Comparison of ENCODE assay signal across 10 mouse cellular contexts in genomic region chr7:34355629-34356028, GRCm38 (mm10). TPM values are rescaled to one million over a fixed set of nuclear protein-coding genes. Genes with fewer than 3 reads are reported as not detected.
A peak's percentile ranks its signal among the peaks of the same experiment; 100 is the strongest.
DNase-seq lines count a peak whose midpoint lies in the region; ATAC-seq and TF ChIP-seq lines count a peak whose summit lies in the region.
"Had no signal": no experiment of that assay in that cellular context is flagged by ENCODE, and none has a peak within 500 bp of the region (broad histone marks: within the 10 kb centered on the region; RNA-seq: fewer than 3 reads in every experiment).

No protein-coding gene starts in this region.

- no peaks in the 10 kb centered on the region for H3K27me3 ChIP-seq in embryonic facial prominence, embryonic 11.5 days (ENCODE audit: control insufficient read depth, insufficient read depth, low read length)
- no peaks in the 10 kb centered on the region for H3K27me3 ChIP-seq in embryonic facial prominence, embryonic 10.5 days (replicated peaks; ENCODE audit: low read depth, poor library complexity, severe bottlenecking)

- ATAC-seq in embryonic facial prominence, embryonic 11.5 days (replicated peaks; ENCODE audit: insufficient number of reproducible peaks, low FRiP score, low TSS enrichment, low read depth) = no peak

- no peak overlapping the region for H3K27ac ChIP-seq in embryonic facial prominence, embryonic 11.5 days (replicated peaks; ENCODE audit: low read depth, low read length)
- H3K27ac ChIP-seq in embryonic facial prominence, embryonic 10.5 days (replicated peaks) = no peak overlapping the region
- no peak overlapping the region for H3K27ac ChIP-seq in ES-E14 (ENCODE audit: insufficient read depth, low read depth, low read length, poor library complexity, severe bottlenecking)
- H3K27ac ChIP-seq: forebrain, embryonic 10.5 days; macrophage had no signal

- H3K9ac ChIP-seq in embryonic facial prominence, embryonic 11.5 days (replicated peaks; ENCODE audit: low read length) = no peak overlapping the region
- no peak overlapping the region for H3K9ac ChIP-seq in ES-E14 (ENCODE audit: insufficient read depth, low read depth, low read length, poor library complexity, severe bottlenecking)

- no peaks in the 10 kb centered on the region for H3K4me1 ChIP-seq in embryonic facial prominence, embryonic 11.5 days (ENCODE audit: control insufficient read depth, insufficient read depth, low read length)
- no peaks in the 10 kb centered on the region for H3K4me1 ChIP-seq in embryonic facial prominence, embryonic 10.5 days
- no peaks in the 10 kb centered on the region for H3K4me1 ChIP-seq in ES-E14 (ENCODE audit: control insufficient read depth in 2 of 2, insufficient read depth in 2 of 2, low read length in 2 of 2, poor library complexity in 1 of 2)
- H3K4me1 ChIP-seq: forebrain, embryonic 10.5 days had no signal

- H3K4me3 ChIP-seq in embryonic facial prominence, embryonic 11.5 days (ENCODE audit: low read depth, low read length) = no peak overlapping the region
- H3K4me3 ChIP-seq in embryonic facial prominence, embryonic 10.5 days = no peak overlapping the region
- no peak overlapping the region for H3K4me3 ChIP-seq in ES-E14 (ENCODE audit: insufficient read depth in 1 of 2, low read depth in 1 of 2, low read length in 2 of 2, poor library complexity in 1 of 2, severe bottlenecking in 1 of 2)
- H3K4me3 ChIP-seq: forebrain, embryonic 10.5 days had no signal

- WGBS in embryonic facial prominence, embryonic 11.5 days = 95% methylated on average over 4 of the region's 4 CpGs
- WGBS in embryonic facial prominence, embryonic 10.5 days = 95% methylated on average over 4 of the region's 4 CpGs

- DNase-seq in embryonic facial prominence, embryonic 11.5 days (ENCODE audit: low spot score) = peak; percentile 36
- no peak for DNase-seq in embryonic facial prominence, embryonic 10.5 days (ENCODE audit: low spot score)
- DNase-seq in layer of hippocampus, adult 11-12 months (ENCODE audit: low spot score) = peak; percentile 35
- no peak for DNase-seq in layer of hippocampus, postnatal 10 days (ENCODE audit: low spot score in 2 of 2)
- DNase-seq in ES-E14 (ENCODE audit: low read depth, low spot score) = peak; percentile 11
- peak; percentile 21 for DNase-seq in lung, postnatal 25 days (ENCODE audit: low spot score)
- no peak for DNase-seq in left cerebral cortex, postnatal 25 days (ENCODE audit: low spot score in 2 of 2)
- no peak for DNase-seq in embryo, embryonic 10 days (ENCODE audit: low spot score)

- no peaks in the 10 kb centered on the region for H3K9me3 ChIP-seq in embryonic facial prominence, embryonic 11.5 days (replicated peaks; ENCODE audit: control insufficient read depth, low read length)
- no peaks in the 10 kb centered on the region for H3K9me3 ChIP-seq in embryonic facial prominence, embryonic 10.5 days
- H3K9me3 ChIP-seq in ES-E14 (ENCODE audit: control insufficient read depth, insufficient read depth, low read depth, low read length) = no peaks in the 10 kb centered on the region
- H3K9me3 ChIP-seq: forebrain, embryonic 10.5 days had no signal

- H3K36me3 ChIP-seq in embryonic facial prominence, embryonic 11.5 days (replicated peaks; ENCODE audit: control insufficient read depth, insufficient read depth, low read depth, low read length) = peaks cover 8% of the 10 kb centered on the region
- H3K36me3 ChIP-seq in embryonic facial prominence, embryonic 10.5 days (replicated peaks) = peaks cover 88% of the 10 kb centered on the region
- H3K36me3 ChIP-seq in ES-E14 (ENCODE audit: control insufficient read depth, insufficient read depth, low read length, poor library complexity, severe bottlenecking) = peaks cover 13% of the 10 kb centered on the region

- H3K4me2 ChIP-seq in embryonic facial prominence, embryonic 11.5 days (ENCODE audit: low read depth, low read length) = no peak overlapping the region

- in situ Hi-C loops in ES-E14 (cut with MboI; ENCODE audit: low sequenced_read_pairs in 2 of 2, unreplicated experiment in 2 of 2) = loop anchor here in 1 of 2 experiments (10.0 kb wide), 1 partner anchor 101 kb away; the partner anchor contains the start of gene Gm6096

- intact Hi-C loops in left cerebral cortex, postnatal 25 days (cut with DNase I) = loop anchor here (1.0 to 2.0 kb wide), 2 partner anchors 89 to 103 kb away; no protein-coding TSS in a partner anchor

TF ChIP-seq in ES-E14, 5 proteins besides CTCF, POLR2A, EP300 and RAD21:
- TF ChIP-seq ZC3H11A (IDR thresholded peaks at IDR 0.05; ENCODE audit: borderline replicate concordance, low read depth, low read length) = no peak
- TF ChIP-seq ZNF384 (IDR thresholded peaks at IDR 0.05; ENCODE audit: low read depth, low read length) = no peak
- no peak for TF ChIP-seq HCFC1 (IDR thresholded peaks at IDR 0.05; ENCODE audit: borderline replicate concordance, insufficient read depth, low read length)
- TF ChIP-seq MAFK (IDR thresholded peaks at IDR 0.05; ENCODE audit: insufficient read depth, low read depth, low read length) = no peak
- TF ChIP-seq CHD2 (IDR thresholded peaks at IDR 0.05; ENCODE audit: low read depth, low read length) = no peak

RNA-seq across cellular contexts. Expression of gene Lsm14a, which starts 37.5 kb away (rescaled TPM):
- 73.6 and 78.7 TPM in 2 replicates for polyA plus RNA-seq in embryonic facial prominence, embryonic 11.5 days (2014; fragmentation: Nextera tagmentation; extraction: Ambion mirVana)
- polyA plus RNA-seq in embryonic facial prominence, embryonic 10.5 days (2016; fragmentation: Nextera tagmentation; extraction: Ambion mirVana) = 87.5 and 92.9 TPM in 2 replicates
- 10 to 100 TPM; 67.9 to 72.7 TPM for total RNA-seq in layer of hippocampus, postnatal 10 days (2021)
- 69.3 and 72.7 TPM in 2 replicates for total RNA-seq in ES-E14 (2012; rRNA removed)
- 10 to 100 TPM; 76.3 to 79.6 TPM for total RNA-seq in left cerebral cortex, postnatal 25 days (2021)

RNA-seq across cellular contexts. Expression of gene 4931406P16Rik, which starts 42.3 kb away (rescaled TPM):
- polyA plus RNA-seq in embryonic facial prominence, embryonic 11.5 days (2014; fragmentation: Nextera tagmentation; extraction: Ambion mirVana) = 28.6 and 30.6 TPM in 2 replicates
- 27.8 and 30.7 TPM in 2 replicates for polyA plus RNA-seq in embryonic facial prominence, embryonic 10.5 days (2016; fragmentation: Nextera tagmentation; extraction: Ambion mirVana)
- 10 to 100 TPM; 57.7 to 62.4 TPM for total RNA-seq in layer of hippocampus, postnatal 10 days (2021)
- total RNA-seq in ES-E14 (2012; rRNA removed) = 29.0 and 33.6 TPM in 2 replicates
- 10 to 100 TPM; 42.6 to 43.0 TPM for total RNA-seq in left cerebral cortex, postnatal 25 days (2021)

Comparison
In these comparisons a context has a peak if more than half of its experiments do, and no peak if none do; other contexts are left out.
1. DNase-seq: peak in embryonic facial prominence, embryonic 11.5 days (single experiment), layer of hippocampus, adult 11-12 months (single experiment), ES-E14 (single experiment) and lung, postnatal 25 days (single experiment); none in embryonic facial prominence, embryonic 10.5 days (single experiment), layer of hippocampus, postnatal 10 days (0 of 2), left cerebral cortex, postnatal 25 days (0 of 2) and embryo, embryonic 10 days (single experiment).